Mouse (Mus musculus) neural tube, embryonic 13.5 days (tissue): ENCODE results near the gene Clcn1. TPM values are rescaled to one million over a fixed set of nuclear protein-coding genes. Genes with fewer than 3 reads are reported as not detected.

Source experiments
- ATAC-seq: fragments of 200-750 bp; cut with Nextera tagmentation; 2 replicates; pipeline ENCODE4 v1.8.0; 2017; ENCODE audit warnings: low read depth, mild to moderate bottlenecking, moderate TSS enrichment, moderate library complexity
- H3K27ac ChIP-seq: fragments of 300-500 bp; sonication (generic); replicated peaks from 2 replicates; pipeline ENCODE4 v1.5.1; 2015; ENCODE audit warnings: moderate library complexity, mild to moderate bottlenecking, inconsistent platforms
- H3K27me3 ChIP-seq: fragments of 300-500 bp; sonication (generic); 2 replicates; pipeline ENCODE4 v1.6.1; 2015; ENCODE audit warnings: mild to moderate bottlenecking, inconsistent platforms
- H3K36me3 ChIP-seq: fragments of 300-500 bp; sonication (generic); 2 replicates; pipeline ENCODE4 v1.6.1; 2015; ENCODE audit warnings: mild to moderate bottlenecking, inconsistent platforms
- H3K4me1 ChIP-seq: fragments of 300-500 bp; sonication (generic); replicated peaks from 2 replicates; pipeline ENCODE4 v1.6.1; 2015; ENCODE audit warnings: inconsistent platforms
- H3K4me2 ChIP-seq: fragments of 300-500 bp; sonication (generic); 2 replicates; pipeline ENCODE4 v1.6.1; 2015; ENCODE audit warnings: inconsistent platforms, mild to moderate bottlenecking, moderate library complexity
- H3K4me3 ChIP-seq: fragments of 300-500 bp; sonication (generic); 2 replicates; pipeline ENCODE4 v1.5.1; 2015; ENCODE audit warnings: mild to moderate bottlenecking, inconsistent platforms
- H3K9ac ChIP-seq: fragments of 300-500 bp; sonication (generic); 2 replicates; pipeline ENCODE4 v1.6.1; 2015; ENCODE audit warnings: moderate library complexity, mild to moderate bottlenecking, inconsistent platforms
- H3K9me3 ChIP-seq: fragments of 300-500 bp; sonication (generic); 2 replicates; pipeline ENCODE4 v1.6.1; 2016; ENCODE audit warnings: inconsistent platforms
- WGBS: fragments of 180-500 bp; shearing (Covaris S2); methylation state at CpG from one replicate; pipeline ENCODE4 v1.1.7; 2015; 5-methylcytosine and 5-hydroxymethylcytosine counted together
- polyA plus RNA-seq: library from polyadenylated mRNA; unstranded; fragments of >200 nt; fragmentation: Nextera tagmentation; extraction: Ambion mirVana; gene quantifications from 2 replicates; pipeline ENCODE4 v1.2.1, GENCODE M21; 2015

The Clcn1 gene
- polyA plus RNA-seq, 1 experiment from 2014 or later: 2.0 TPM

DNA sequence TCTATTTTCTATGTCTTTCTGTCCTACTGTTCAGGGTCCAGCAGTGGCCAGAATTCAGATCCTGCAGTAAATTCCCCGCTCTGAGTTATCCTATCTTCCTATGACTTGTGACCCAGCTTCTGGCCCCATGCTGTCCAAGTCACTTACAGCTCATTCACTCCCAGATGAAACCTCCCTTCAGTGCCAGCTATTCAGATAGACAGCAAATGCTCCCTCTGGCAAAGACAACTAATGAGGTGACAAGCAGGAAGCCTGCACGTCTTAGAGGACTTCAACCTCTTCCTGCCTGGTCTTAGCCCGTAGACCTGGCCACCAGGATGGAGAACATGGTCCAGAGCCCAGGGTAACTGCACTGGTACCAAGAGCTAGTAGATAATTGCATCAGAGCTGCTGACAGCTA, 76.5 kb downstream of the Clcn1 start:
- no peak for ATAC-seq
- Histone ChIP-seq H3K27ac (no peak overlapping the region), H3K9me3 (no peaks in the 10 kb centered on the region), H3K4me2 (no peak overlapping the region), H3K9ac (no peak overlapping the region), H3K27me3 (no peaks in the 10 kb centered on the region), H3K4me3 (no peak overlapping the region), H3K36me3 (peaks cover 31% of the 10 kb centered on the region), H3K4me1 (no peaks in the 10 kb centered on the region)
- 63% methylated on average over 3 of the region's 3 CpGs for WGBS

GRCm38 (mm10) chr6:42364066-42364465, 77.6 kb downstream of the Clcn1 start:
- no peak overlapping the region for H3K4me2 ChIP-seq
- 90% methylated on average over 4 of the region's 4 CpGs for WGBS
- H3K4me1 ChIP-seq: no peaks in the 10 kb centered on the region
- H3K9me3 ChIP-seq: no peaks in the 10 kb centered on the region
- H3K9ac ChIP-seq: no peak overlapping the region
- H3K27ac ChIP-seq: no peak overlapping the region
- H3K4me3 ChIP-seq: no peak overlapping the region
- H3K27me3 ChIP-seq: no peaks in the 10 kb centered on the region
- no peak for ATAC-seq
- H3K36me3 ChIP-seq: peaks cover 20% of the 10 kb centered on the region

- H3K4me2 ChIP-seq: no peak overlapping the region
- H3K27ac ChIP-seq: no peak overlapping the region
- no peaks in the 10 kb centered on the region for H3K4me1 ChIP-seq
- no peaks in the 10 kb centered on the region for H3K27me3 ChIP-seq
- no peaks in the 10 kb centered on the region for H3K9me3 ChIP-seq
- no peak for ATAC-seq
- H3K36me3 ChIP-seq: peaks cover 15% of the 10 kb centered on the region
- WGBS: 97% methylated on average over 15 of the region's 15 CpGs
- H3K4me3 ChIP-seq: no peak overlapping the region
- no peak overlapping the region for H3K9ac ChIP-seq
Measured at GRCm38 (mm10) chr6:42364607-42365006, 78.1 kb downstream of the Clcn1 start.

DNA sequence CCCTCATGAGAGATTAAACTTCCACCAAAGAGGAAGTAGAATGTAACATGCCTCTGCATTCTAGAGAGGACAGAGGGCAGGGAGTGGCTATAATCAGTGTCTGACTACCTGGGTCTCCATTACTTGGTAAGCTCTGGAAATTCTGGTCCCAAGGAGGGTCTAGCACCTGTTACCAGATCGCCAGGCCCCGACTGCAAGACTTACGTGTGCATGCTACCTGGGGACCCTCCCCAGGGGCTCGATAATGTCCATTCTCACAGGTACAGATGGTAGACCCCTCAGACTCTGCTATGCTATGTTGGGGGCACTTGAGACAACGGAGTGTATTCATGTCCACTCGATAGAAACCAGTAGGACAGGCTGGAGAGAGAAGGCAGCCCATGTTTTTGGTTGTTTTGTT, 78.7 kb downstream of the Clcn1 start:
- H3K9ac ChIP-seq: no peak overlapping the region
- peaks cover 9% of the 10 kb centered on the region for H3K36me3 ChIP-seq
- ATAC-seq: no peak
- H3K4me1 ChIP-seq: no peaks in the 10 kb centered on the region
- H3K4me3 ChIP-seq: no peak overlapping the region
- no peak overlapping the region for H3K27ac ChIP-seq
- H3K27me3 ChIP-seq: no peaks in the 10 kb centered on the region
- WGBS: 91% methylated on average over 6 of the region's 6 CpGs
- H3K9me3 ChIP-seq: no peaks in the 10 kb centered on the region
- no peak overlapping the region for H3K4me2 ChIP-seq

Other genes starting within 250 kb of the Clcn1 start
- gene Sva, start 248.3 kb upstream of the Clcn1 start, polyA plus RNA-seq: not detected in 2 replicates
- gene Tas2r139, start 145.7 kb upstream of the Clcn1 start, polyA plus RNA-seq: not detected in 2 replicates
- gene Tas2r144, start 71.4 kb upstream of the Clcn1 start, polyA plus RNA-seq: not detected in 2 replicates
- 17.7 and 17.8 TPM in 2 replicates for gene Gstk1, start 40.8 kb upstream of the Clcn1 start, polyA plus RNA-seq
- 0.26 and 0.28 TPM in 2 replicates for gene Tmem139, start 24.7 kb upstream of the Clcn1 start, polyA plus RNA-seq
- 39.1 and 45.5 TPM in 2 replicates for gene Casp2, start 21.7 kb upstream of the Clcn1 start, polyA plus RNA-seq
- gene Fam131b, start 38.0 kb downstream of the Clcn1 start, polyA plus RNA-seq: 7.4 and 8.1 TPM in 2 replicates
- 56.4 and 56.5 TPM in 2 replicates for gene Zyx, start 62.9 kb downstream of the Clcn1 start, polyA plus RNA-seq
- gene Epha1, start 86.6 kb downstream of the Clcn1 start, polyA plus RNA-seq: 0.24 and 0.61 TPM in 2 replicates
- not detected in 2 replicates for gene Tas2r143, start 113.6 kb downstream of the Clcn1 start, polyA plus RNA-seq
- gene Tas2r135, start 118.7 kb downstream of the Clcn1 start, polyA plus RNA-seq: not detected in 2 replicates
- not detected in 2 replicates for gene Tas2r126, start 147.8 kb downstream of the Clcn1 start, polyA plus RNA-seq
- not detected in 2 replicates for gene Olfr458, start 178.5 kb downstream of the Clcn1 start, polyA plus RNA-seq
- gene Olfr457, start 189.7 kb downstream of the Clcn1 start, polyA plus RNA-seq: not detected in 2 replicates
- not detected in 2 replicates for gene Olfr456, start 200.5 kb downstream of the Clcn1 start, polyA plus RNA-seq